Mouse (Mus musculus): ENCODE measurements around the gene Lrrc25. TPM values are rescaled to one million over a fixed set of nuclear protein-coding genes. Genes with fewer than 3 reads are reported as not detected.
A peak's percentile ranks its signal among the peaks of the same experiment; 100 is the strongest.

Lrrc25 gene
- total and polyA plus RNA-seq, 3 experiments = 0.30 to 5.9 (median 2.4) TPM

DNA sequence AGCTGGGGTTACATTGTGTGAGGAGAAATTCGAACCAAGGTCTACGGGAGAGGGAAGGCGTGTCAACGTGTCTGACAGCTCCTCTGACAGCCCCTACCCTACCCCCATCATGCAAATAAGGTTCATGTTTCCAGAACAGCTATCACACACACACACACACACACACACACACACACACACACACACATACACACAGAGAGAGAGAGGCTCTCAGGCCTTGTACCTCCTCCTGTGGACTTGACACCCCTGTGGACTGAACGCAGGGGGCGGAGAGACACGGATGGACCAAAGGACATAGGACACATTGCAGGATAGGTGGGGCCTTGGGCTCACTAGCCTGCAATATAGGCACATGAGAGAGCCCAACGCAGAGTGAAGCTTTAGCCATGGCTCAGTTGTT lies 20.9 kb downstream of the Lrrc25 start:
- peak overlapping the region; percentile 76 for H3K27ac ChIP-seq (ENCODE audit: insufficient read depth, low read depth)
- no peak overlapping the region for H3K4me3 ChIP-seq (replicated peaks in 1 of 3; ENCODE audit: low read depth in 2 of 3, low read length in 2 of 3, poor library complexity in 1 of 3)
- DNase-seq (ENCODE audit: extremely low read depth) = peak; percentile 83
- dilution Hi-C loops (cut with MboI; ENCODE audit: extremely low pct_ligation_motif_present, extremely low pct_unique_long_range_greater_than_20kb, low sequenced_read_pairs) (no loop called here), in situ Hi-C loops (cut with MboI; ENCODE audit: low pct_ligation_motif_present, low pct_unique_long_range_greater_than_20kb, low sequenced_read_pairs) (no loop called here)
- no peak overlapping the region for H3K4me2 ChIP-seq (ENCODE audit: insufficient read depth, low read depth, poor library complexity, severe bottlenecking)
- H3K36me3 ChIP-seq (replicated peaks in 1 of 2; ENCODE audit: control insufficient read depth in 1 of 2, insufficient read depth in 1 of 2, low read length in 1 of 2) = no peaks in the 10 kb centered on the region
- H3K79me2 ChIP-seq (replicated peaks; ENCODE audit: control insufficient read depth, extremely low read depth, insufficient read depth, poor library complexity, severe bottlenecking) = no peaks in the 10 kb centered on the region
- H3K9me3 ChIP-seq (replicated peaks; ENCODE audit: low read length) = no peaks in the 10 kb centered on the region
- H3K27me3 ChIP-seq (replicated peaks) = no peaks in the 10 kb centered on the region
- H3K4me1 ChIP-seq (ENCODE audit: control insufficient read depth in 1 of 2, insufficient read depth in 2 of 2) = peaks cover 33 to 87% of the 10 kb centered on the region in 2 experiments
- TF ChIP-seq ETS1 (conservative IDR thresholded peaks at IDR 0.05; ENCODE audit: low read depth, low read length) (peak; percentile 58; the same call in 1 of the 2 replicates), SIN3A (IDR thresholded peaks at IDR 0.05; ENCODE audit: low read length) (peak; percentile 64; the same call in 1 of the 2 replicates), JUN (IDR thresholded peaks at IDR 0.05; ENCODE audit: insufficient read depth, low read depth, low read length) (no peak), RAD21 (IDR thresholded peaks at IDR 0.05; ENCODE audit: low read depth, low read length) (no peak), CHD1 (IDR thresholded peaks at IDR 0.05; ENCODE audit: low read depth, low read length) (no peak), USF2 (conservative IDR thresholded peaks at IDR 0.05; ENCODE audit: low read depth, low read length) (no peak), RCOR1 (conservative IDR thresholded peaks at IDR 0.05; ENCODE audit: low read depth, low read length) (no peak), PAX5 (IDR thresholded peaks at IDR 0.05; ENCODE audit: low read length) (no peak), ELF1 (IDR thresholded peaks at IDR 0.05; ENCODE audit: low read depth, low read length) (no peak), NELFE (IDR thresholded peaks at IDR 0.05; ENCODE audit: low read depth, low read length) (no peak), MEF2A (IDR thresholded peaks at IDR 0.05; ENCODE audit: borderline replicate concordance, low read depth, low read length) (peak; percentile 55; the same call in 1 of the 2 replicates), CHD2 (IDR thresholded peaks at IDR 0.05; ENCODE audit: low read length) (peak; percentile 67; the same call in 1 of the 2 replicates), MYC (IDR thresholded peaks at IDR 0.05; ENCODE audit: low read depth, low read length) (no peak), MXI1 (IDR thresholded peaks at IDR 0.05; ENCODE audit: low read depth, low read length) (peak; percentile 42; the same call in 1 of the 2 replicates), GABPA (IDR thresholded peaks at IDR 0.05; ENCODE audit: insufficient replicate concordance, low read depth, low read length) (no peak), ZKSCAN1 (IDR thresholded peaks at IDR 0.05; ENCODE audit: borderline replicate concordance, low read depth, low read length) (no peak), ZC3H11A (IDR thresholded peaks at IDR 0.05; ENCODE audit: low read depth, low read length) (no peak), IRF4 (IDR thresholded peaks at IDR 0.05; ENCODE audit: low read depth, low read length) (peak; percentile 51), BHLHE40 (IDR thresholded peaks at IDR 0.05; ENCODE audit: low read depth, low read length) (peak; percentile 47), POLR2A (IDR thresholded peaks at IDR 0.05; ENCODE audit: low read depth, low read length) (no peak), JUND (conservative IDR thresholded peaks at IDR 0.05; ENCODE audit: low read depth, low read length) (no peak), HCFC1 (IDR thresholded peaks at IDR 0.05; ENCODE audit: low read depth, low read length) (no peak), MAFK (IDR thresholded peaks at IDR 0.05; ENCODE audit: insufficient replicate concordance, low read length) (no peak), MAZ (IDR thresholded peaks at IDR 0.05; ENCODE audit: low read depth, low read length) (0 out of 2 replicates have a peak, but pooled peaks have one; percentile 40), SMC3 (IDR thresholded peaks at IDR 0.05; ENCODE audit: low read depth, low read length) (no peak), UBTF (IDR thresholded peaks at IDR 0.05; ENCODE audit: low read depth, low read length) (no peak), NRF1 (IDR thresholded peaks at IDR 0.05; ENCODE audit: low read depth, low read length) (no peak), ZNF384 (IDR thresholded peaks at IDR 0.05; ENCODE audit: low read depth, low read length) (no peak)
- H3K9ac ChIP-seq (ENCODE audit: insufficient read depth, low read depth) = no peak overlapping the region
